Mouse (Mus musculus): ENCODE data around the gene Vmn2r83.

DNA sequence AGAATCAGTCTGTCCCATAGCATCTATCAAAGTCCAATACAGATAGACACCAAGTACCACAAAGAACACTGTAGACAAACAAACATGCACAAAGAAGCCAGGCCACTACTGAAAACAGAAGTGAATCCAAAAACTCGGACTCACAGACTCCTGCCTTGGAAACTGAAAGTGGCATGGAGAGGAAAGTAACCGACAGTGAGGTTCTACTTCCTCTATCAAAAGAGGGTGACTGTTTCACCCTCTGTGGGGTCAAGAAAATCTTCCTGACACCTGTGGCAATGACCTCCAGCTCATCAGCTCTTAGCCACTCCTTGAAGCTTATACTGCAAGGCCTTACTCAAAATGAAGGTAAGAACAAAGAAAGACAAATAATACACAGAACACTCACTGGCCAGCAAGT, 38.2 kb downstream of the Vmn2r83 start:
- no peak for TF ChIP-seq EP300 (IDR thresholded peaks at IDR 0.05; ENCODE audit: low read depth in 1 of 2, low read length in 2 of 2)
- no peak for TF ChIP-seq POLR2A (IDR thresholded peaks at IDR 0.05; ENCODE audit: control insufficient read depth in 1 of 2, insufficient read depth in 1 of 2, low read depth in 1 of 2, low read length in 2 of 2, poor library complexity in 1 of 2)
- no peak for TF ChIP-seq CTCF (IDR thresholded peaks at IDR 0.05 in 2 of 3, conservative IDR thresholded peaks at IDR 0.05 in 1 of 3; ENCODE audit: control insufficient read depth in 1 of 3, insufficient read depth in 1 of 3, low read depth in 2 of 3, low read length in 3 of 3, poor library complexity in 1 of 3, severe bottlenecking in 1 of 3)
- no peak for TF ChIP-seq ZMIZ1 (IDR thresholded peaks at IDR 0.05; ENCODE audit: low read depth, low read length)
- no peak for TF ChIP-seq GABPA (IDR thresholded peaks at IDR 0.05; ENCODE audit: low read depth, low read length)
- no peak for TF ChIP-seq HCFC1 (IDR thresholded peaks at IDR 0.05; ENCODE audit: low read depth, low read length)
- no peak for TF ChIP-seq RAD21 (IDR thresholded peaks at IDR 0.05; ENCODE audit: low read depth, low read length)
